Mouse (Mus musculus) G1E (cell line): ENCODE measurements around the gene Unc5c.

ENCODE experiments used
- CTCF ChIP-seq: IDR thresholded peaks from 2 replicates; pipeline ENCODE4 v1.5.1; 2012; ENCODE audit warnings: low read depth, low read length, inconsistent platforms, mixed read lengths
- GATA1 ChIP-seq: IDR thresholded peaks from 2 replicates; pipeline ENCODE4 v1.6.1; 2012; ENCODE audit warnings: borderline replicate concordance, low read length, inconsistent platforms, mixed read lengths

- TF ChIP-seq GATA1 (no peak), CTCF (no peak)
These were observed 17.4 kb downstream of the Unc5c start for GRCm38 (mm10) chr3:141482465-141482864.
